Mouse (Mus musculus) neural tube, embryonic 10.5 days (tissue): ENCODE data around the gene Tcp11l2.
A peak's percentile ranks its signal among the peaks of the same experiment; 100 is the strongest.

Experiments used
- DNase-seq: peaks from one replicate; pipeline ENCODE4 v3.0.0-alpha.2; 2017; ENCODE audit warnings: low spot score; ENCODE audit errors: extremely low spot score

The Tcp11l2 gene

DNA sequence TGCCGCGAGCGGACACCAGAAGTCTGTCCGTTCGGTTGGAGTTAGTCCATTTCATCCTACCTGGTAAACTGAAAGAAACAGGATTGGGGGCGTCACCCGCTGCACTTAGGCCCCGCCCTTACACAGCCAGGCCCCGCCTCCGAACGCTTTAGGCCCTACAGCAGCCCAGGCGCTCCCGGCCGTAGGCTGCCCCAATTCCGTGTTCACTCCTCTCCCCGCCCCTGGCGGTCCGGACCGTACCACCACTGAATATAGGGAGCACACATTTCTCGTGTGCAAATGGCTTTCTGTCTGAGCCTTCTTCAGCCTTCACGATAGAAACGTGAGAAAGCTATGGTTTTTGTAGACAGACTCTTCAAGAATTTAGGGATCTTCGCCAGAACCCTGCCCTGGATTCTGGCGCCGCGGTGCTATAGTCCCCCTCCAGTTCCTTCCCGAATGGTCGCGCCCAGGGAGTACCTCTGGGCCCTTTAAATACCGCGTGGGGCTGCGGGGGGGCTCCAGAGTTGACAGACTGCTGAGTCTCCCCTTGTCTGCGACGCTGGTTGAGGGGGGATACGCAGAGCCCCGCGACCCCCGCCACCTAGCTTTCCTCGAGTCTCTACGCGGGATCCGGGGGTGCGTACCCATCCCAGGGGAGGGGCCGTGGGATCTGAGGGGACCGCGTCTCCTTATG, at the start of gene Tcp11l2:
TSS of gene Tcp11l2 (plus strand) at position 232 of the 676 bp plus-strand sequence.
- peak; percentile 88 for DNase-seq

- DNase-seq, result no peak
Observed at GRCm38 (mm10) chr10:84527070-84527469, 49.4 kb upstream of the Tcp11l2 start.

DNA sequence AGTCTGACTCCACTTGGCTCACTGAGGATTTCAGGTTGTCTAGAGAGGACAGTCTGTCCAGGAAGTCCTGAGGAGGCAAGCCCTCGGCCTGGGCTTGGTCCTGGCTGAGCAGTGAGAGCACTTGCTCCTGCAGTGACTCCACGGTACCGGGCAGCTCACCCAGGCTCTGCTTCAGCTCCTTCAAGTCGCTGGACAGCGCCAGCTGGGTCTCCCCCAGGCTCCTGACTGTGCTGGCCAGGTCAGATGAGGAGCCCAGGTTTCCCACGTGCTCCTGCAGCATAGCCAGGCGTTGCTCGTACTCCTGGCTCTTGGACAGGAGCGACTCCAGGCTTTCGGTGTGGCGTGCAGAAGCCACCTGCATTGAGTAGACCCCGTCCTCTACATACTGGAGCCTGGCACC, 48.8 kb upstream of the Tcp11l2 start:
- DNase-seq, result no peak

GRCm38 (mm10) chr10:84530388-84530787, 46.0 kb upstream of the Tcp11l2 start:
- DNase-seq, result no peak

GRCm38 (mm10) chr10:84531576-84531975, 44.9 kb upstream of the Tcp11l2 start:
- DNase-seq, result no peak

DNA sequence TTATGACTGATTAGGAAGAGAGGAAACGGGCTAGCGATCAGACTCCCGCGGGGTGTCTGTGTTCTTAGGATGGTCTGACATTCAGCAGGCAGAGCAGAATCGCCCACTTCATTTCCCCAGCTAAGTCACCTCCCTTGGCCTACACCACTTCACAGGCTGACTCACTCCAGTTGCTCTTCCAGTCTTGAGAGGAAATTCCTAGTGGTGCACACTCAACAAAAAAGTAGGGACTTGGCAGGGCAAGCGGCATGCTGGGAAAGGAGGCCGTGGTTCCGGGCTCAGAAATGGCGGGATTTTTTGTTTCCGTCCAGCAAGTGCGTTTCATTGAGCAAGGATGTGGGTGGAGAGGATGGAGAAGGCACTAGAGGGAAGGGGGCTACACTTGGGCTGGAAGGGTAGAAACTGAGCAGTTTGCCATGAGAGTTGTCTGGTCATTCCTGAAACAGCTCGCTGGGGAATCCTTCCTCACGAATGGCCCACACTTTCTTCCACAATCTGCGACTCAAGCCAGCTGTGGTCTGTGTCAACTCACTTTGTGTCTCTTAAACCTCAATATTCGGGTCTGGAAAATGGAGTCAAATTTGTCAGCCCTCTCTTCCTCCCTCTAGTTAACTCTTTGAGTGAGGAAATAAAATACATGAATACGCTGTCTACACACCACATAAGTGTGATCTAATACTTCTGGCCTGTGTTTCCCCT, 44.1 kb upstream of the Tcp11l2 start:
- DNase-seq, result no peak

DNA sequence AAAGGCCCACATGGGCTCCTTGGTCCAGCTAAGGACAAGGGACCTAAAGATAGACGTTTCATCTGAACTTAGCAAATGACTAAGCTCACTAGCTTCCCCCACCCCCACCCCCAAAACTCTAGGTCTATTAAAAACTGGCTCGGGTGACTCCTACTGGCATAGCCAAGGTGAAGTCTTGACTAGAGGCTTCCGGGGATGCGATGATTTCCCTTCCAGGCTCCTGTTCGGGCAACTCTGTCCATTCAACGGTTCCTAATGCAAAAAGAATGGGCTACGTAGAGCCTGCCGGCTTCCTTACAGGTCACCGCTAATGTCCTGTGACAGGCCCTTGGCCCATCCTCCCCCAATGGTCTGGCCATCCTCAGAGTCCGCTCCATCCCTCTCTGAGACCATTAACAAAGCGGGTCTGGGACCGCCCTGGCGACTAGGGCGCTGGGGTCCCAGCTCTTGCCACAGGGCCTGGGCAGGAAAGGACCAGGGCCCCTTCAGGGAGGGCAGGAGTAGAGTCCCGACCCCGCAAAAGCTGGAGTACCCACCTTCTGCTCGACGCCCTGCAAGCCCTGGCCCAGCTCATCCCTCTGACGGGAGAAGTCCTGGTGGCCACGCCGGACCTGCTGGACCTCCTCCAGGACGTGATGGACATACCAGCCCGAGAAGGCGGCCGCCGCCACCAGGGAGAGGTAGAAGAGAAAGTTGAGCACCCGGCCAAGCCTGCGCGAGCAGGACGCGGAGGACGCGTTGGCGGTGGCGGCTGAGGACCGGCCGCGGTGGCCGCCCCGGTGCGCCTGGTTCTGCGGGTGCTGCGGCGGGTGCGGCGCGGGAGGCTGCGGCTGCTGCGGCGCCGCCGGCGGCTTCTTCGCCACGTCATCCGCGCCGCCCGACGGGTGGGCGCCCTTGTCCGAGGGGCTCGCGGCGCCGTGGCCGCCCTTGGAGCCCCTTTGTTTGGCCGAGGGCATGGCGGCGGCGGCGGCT, 43.2 kb upstream of the Tcp11l2 start:
- peak; percentile 81 for DNase-seq

DNA sequence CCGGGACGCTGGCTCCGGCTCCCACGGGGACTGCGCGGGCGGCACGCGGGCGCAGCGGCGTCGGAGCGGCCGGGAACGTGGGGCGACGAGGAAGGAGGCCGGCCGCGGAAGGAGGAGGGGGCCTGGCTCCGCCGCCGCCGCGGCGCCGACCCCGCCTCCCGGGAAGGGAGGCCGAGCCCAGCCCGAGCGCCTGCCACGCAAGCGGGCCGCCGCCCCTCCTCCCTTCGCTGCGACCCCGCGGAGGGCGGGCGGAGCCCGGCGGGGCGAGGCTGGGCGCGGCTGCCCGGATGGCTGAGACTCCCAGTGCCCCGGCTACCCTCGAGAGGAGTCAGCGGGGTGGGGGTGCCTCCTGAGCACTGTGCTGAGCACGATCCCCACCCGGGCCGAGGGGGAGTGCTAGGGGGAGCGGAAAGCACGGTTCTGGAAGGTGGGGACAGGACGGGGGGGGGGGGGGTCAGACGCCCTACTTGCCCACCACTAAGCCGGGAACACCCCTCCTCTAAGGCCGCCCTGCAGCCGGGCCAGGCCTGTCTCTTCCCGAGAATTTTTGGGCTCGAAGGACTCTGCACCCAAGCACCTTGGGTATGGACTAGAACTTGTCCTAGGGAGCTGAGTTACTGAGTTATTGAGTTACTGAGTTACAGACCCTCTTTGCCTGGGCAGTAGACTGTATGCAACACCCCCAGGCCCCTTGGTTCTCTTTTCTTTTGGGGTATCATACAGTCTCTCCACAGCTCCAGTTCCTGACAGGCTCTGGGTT, 42.3 kb upstream of the Tcp11l2 start, which contains the start of gene Ckap4:
TSS of gene Ckap4 (minus strand) at position 151 of the 760 bp plus-strand sequence.
- DNase-seq, result peak; percentile 76

DNA sequence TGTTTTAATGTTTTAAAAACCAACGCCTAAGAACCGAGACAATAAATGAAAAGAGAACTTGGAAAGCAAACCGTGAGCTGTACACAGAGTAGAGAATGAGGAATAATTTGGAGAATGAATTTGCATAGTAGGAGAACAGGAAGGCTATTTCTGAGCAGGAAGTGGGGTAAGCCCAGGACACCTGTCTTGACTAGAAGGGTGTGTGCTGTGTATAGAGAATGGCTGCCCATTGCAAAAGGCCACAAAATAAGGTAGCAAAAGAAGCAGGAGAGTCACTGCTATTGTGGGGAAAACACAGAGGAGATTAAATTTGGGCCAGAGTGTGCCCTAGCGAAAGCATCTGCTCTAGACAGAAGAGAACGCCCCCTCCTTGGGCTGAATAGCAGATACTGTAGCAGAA, 41.0 kb upstream of the Tcp11l2 start:
- no peak for DNase-seq

DNA sequence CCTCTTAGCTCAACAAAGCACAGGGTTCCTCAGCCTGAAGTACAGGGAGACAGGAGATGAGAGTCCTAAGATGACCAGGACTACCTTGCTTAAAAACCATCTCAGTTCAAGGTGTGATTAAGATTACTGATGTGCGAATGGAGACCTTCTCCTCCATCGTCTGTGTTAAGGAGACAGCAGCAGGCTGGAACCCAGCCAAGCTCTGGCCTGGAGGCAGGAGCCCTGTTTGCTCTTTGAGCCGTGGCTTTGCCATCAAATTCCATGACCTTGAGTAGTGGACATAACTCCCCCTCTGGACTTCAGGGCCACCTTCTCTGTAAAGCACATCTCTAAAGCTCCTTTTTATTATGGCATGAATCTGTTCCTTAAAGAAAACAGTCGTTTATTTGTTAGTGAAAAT, 40.6 kb upstream of the Tcp11l2 start:
- DNase-seq, result no peak

GRCm38 (mm10) chr10:84539651-84540050, 36.8 kb upstream of the Tcp11l2 start:
- DNase-seq, result no peak

- no peak for DNase-seq
Observed at GRCm38 (mm10) chr10:84542802-84543658, 33.4 kb upstream of the Tcp11l2 start.

GRCm38 (mm10) chr10:84544841-84545610, 31.4 kb upstream of the Tcp11l2 start:
- DNase-seq, result no peak

DNA sequence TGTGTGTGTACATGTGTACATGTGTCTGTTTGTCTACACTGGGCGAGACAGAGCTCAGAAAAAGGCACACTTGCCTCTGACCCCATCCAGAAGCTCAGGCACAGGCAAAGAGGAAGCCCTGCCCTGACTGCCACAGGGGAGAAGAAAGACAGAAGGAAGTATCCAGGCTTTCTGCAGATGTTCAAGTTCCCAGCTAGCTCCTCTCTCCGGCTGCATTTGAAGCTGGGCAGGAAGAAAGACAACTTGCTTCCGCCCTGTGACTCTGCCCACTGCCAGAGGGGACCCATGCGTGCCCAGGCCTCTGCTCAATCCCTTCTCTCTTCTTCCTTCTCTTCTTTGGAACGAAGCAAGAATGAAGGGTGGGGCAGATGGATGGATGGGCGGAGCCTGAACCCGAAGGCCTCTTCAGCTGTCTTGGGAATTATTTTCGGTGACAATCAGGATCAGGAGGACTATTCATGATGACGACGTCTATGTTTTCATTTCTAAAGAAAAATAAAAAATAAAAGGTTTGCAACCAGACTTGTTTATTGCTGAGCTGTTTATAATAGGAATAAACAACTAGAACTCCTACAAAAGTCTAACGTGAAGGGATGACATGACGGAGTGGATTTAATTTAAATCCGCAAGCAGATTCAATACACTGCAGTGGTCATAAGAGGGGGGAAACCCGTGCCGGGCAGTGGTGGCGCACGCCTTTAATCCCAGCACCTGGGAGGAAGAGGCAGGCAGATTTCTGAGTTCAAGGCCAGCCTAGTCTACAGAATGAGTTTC, 27.1 kb upstream of the Tcp11l2 start:
- DNase-seq, result no peak

DNA sequence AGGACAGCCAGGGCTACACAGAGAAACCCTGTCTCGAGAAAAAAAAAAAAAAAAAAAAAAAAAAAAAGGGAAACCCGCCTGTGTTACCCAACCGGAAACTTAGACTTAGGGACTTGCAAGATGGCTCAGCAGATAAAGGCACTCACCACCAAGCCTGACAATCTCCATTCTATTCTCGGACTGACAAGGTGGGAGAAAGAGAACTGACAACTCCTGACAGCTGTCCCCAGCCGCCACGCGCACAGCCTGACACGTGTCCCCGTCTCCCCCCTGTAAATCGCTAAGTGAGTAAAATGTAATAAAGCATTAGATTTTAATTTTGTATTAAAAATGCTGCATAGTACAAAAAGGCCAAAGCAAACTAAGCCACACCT, 26.5 kb upstream of the Tcp11l2 start:
- no peak for DNase-seq

- no peak for DNase-seq
Observed at GRCm38 (mm10) chr10:84551846-84552245, 24.6 kb upstream of the Tcp11l2 start.

- DNase-seq, result no peak
Observed at GRCm38 (mm10) chr10:84552477-84552876, 23.9 kb upstream of the Tcp11l2 start.

DNA sequence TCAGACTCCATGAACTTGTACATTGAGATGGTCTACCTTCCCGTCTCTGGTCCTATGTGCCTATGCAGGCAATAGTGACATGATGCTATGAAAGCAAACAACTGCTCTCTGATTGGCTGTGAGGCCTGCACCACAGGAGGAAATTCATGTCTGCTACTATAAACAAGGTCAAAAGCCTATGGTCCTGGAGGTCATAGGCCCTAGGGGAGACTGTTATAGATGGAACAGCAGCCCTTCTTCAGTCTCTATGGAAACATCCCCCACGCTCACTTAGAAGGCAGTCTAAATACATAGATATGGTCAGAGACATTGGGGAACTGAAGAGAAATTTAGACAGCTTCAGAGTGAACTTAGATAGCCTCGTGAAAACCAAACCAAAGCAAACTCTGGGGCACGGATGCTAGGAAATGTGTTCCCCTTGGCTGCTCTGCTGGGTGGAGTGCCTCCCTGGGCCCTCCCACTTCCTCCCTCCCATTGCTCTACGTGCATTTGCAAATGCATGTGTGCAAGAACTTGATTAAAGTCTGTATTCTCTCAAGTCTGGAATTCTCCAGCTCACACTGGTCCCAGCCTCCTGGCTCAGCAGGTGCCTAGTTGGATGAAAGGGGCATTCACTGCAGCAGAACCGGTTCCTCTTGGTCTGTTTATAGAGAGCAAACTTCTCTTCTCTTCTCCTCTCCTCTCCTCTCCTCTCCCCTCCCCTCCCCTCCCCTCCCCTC, 22.0 kb upstream of the Tcp11l2 start:
- no peak for DNase-seq
